Mouse (Mus musculus) lung, adult 2 months (tissue): ENCODE measurements around the gene Pla2g4e.

ENCODE experiments used
- CTCF ChIP-seq: fragments of 200-500 bp; IDR thresholded peaks from 2 replicates; pipeline ENCODE4 v1.5.1; 2011; ENCODE audit warnings: mild to moderate bottlenecking, low read length, control low read depth; ENCODE audit not compliant: insufficient read depth
- POLR2A ChIP-seq: fragments of 200-500 bp; IDR thresholded peaks from 2 replicates; pipeline ENCODE4 v1.6.1; 2011; ENCODE audit warnings: low read depth, mild to moderate bottlenecking, control low read depth, low read length, borderline replicate concordance; ENCODE audit errors: extremely low read depth

- TF ChIP-seq CTCF (no peak), POLR2A (no peak)
Measured at GRCm38 (mm10) chr2:120256259-120256658, 11.1 kb upstream of the Pla2g4e start.
